Mouse (Mus musculus): ENCODE results near the gene Ext2.

Ext2 gene

GRCm38 (mm10) chr2:93822045-93822749 is at the start of gene Ext2:
TSS of gene Ext2 (minus strand) at chr2:93822568.
- peak; percentile 88 for DNase-seq (ENCODE audit: extremely low spot score)

- DNase-seq (ENCODE audit: extremely low spot score) = no peak
Observed at GRCm38 (mm10) chr2:93871411-93871925, 49.1 kb upstream of the Ext2 start.

- DNase-seq (ENCODE audit: extremely low spot score) = peak; percentile 73
Observed at GRCm38 (mm10) chr2:93870842-93871241, 48.5 kb upstream of the Ext2 start.

GRCm38 (mm10) chr2:93869107-93869600 is 46.8 kb upstream of the Ext2 start, which contains the start of gene Accsl:
TSS of gene Accsl (minus strand) at chr2:93869157.
- DNase-seq (ENCODE audit: extremely low spot score) = no peak

GRCm38 (mm10) chr2:93868566-93868965 is 46.2 kb upstream of the Ext2 start:
- no peak for DNase-seq (ENCODE audit: extremely low spot score)

GRCm38 (mm10) chr2:93863229-93863628 is 40.9 kb upstream of the Ext2 start:
- DNase-seq (ENCODE audit: extremely low spot score) = no peak

- DNase-seq (ENCODE audit: extremely low spot score) = no peak
Observed at GRCm38 (mm10) chr2:93858845-93859244, 36.5 kb upstream of the Ext2 start.

- no peak for DNase-seq (ENCODE audit: extremely low spot score)
Observed at GRCm38 (mm10) chr2:93851303-93851702, 28.9 kb upstream of the Ext2 start.

GRCm38 (mm10) chr2:93850317-93850944 is 28.1 kb upstream of the Ext2 start:
- DNase-seq (ENCODE audit: extremely low spot score) = no peak

- peak; percentile 82 for DNase-seq (ENCODE audit: extremely low spot score)
Observed at GRCm38 (mm10) chr2:93849505-93850089, 27.2 kb upstream of the Ext2 start, which contains the start of gene Accs. TSS of gene Accs (minus strand) at chr2:93849943.

- no peak for DNase-seq (ENCODE audit: extremely low spot score)
Observed at GRCm38 (mm10) chr2:93841349-93841748, 19.0 kb upstream of the Ext2 start.

GRCm38 (mm10) chr2:93840109-93840508 is 17.7 kb upstream of the Ext2 start:
- DNase-seq (ENCODE audit: extremely low spot score) = no peak

GRCm38 (mm10) chr2:93838931-93839330 is 16.6 kb upstream of the Ext2 start:
- DNase-seq (ENCODE audit: extremely low spot score) = no peak

- no peak for DNase-seq (ENCODE audit: extremely low spot score)
Observed at GRCm38 (mm10) chr2:93836232-93836785, 13.9 kb upstream of the Ext2 start.

GRCm38 (mm10) chr2:93835596-93835995 is 13.2 kb upstream of the Ext2 start:
- DNase-seq (ENCODE audit: extremely low spot score) = no peak

- DNase-seq (ENCODE audit: extremely low spot score) = peak; percentile 77
Observed at GRCm38 (mm10) chr2:93823519-93823918, 1.2 kb upstream of the Ext2 start.

GRCm38 (mm10) chr2:93817791-93818190 is 4.6 kb downstream of the Ext2 start:
- DNase-seq (ENCODE audit: extremely low spot score) = no peak

GRCm38 (mm10) chr2:93813343-93813742 is 9.0 kb downstream of the Ext2 start:
- no peak for DNase-seq (ENCODE audit: extremely low spot score)

- DNase-seq (ENCODE audit: extremely low spot score) = peak; percentile 38
Observed at GRCm38 (mm10) chr2:93811812-93812211, 10.6 kb downstream of the Ext2 start.

- peak; percentile 47 for DNase-seq (ENCODE audit: extremely low spot score)
Observed at GRCm38 (mm10) chr2:93809931-93810330, 12.4 kb downstream of the Ext2 start.

- DNase-seq (ENCODE audit: extremely low spot score) = no peak
Observed at GRCm38 (mm10) chr2:93808071-93808470, 14.3 kb downstream of the Ext2 start.

GRCm38 (mm10) chr2:93807440-93807839 is 14.9 kb downstream of the Ext2 start:
- no peak for DNase-seq (ENCODE audit: extremely low spot score)
